Mouse (Mus musculus): ENCODE measurements at regions not wholly inside any gene's neighbourhood (a gene's known extent, or its start where the extent isn't known, plus 50 kb on each side); places are given as distances from the start of the nearest gene placed in this dataset.

- no peak for TF ChIP-seq POLR2A (IDR thresholded peaks at IDR 0.05; ENCODE audit: low read depth, low read length)
- TF ChIP-seq USF2 (conservative IDR thresholded peaks at IDR 0.05; ENCODE audit: low read depth, low read length): no peak
- no peak for TF ChIP-seq MAX (IDR thresholded peaks at IDR 0.05; ENCODE audit: low read length)
Observed at GRCm38 (mm10) chr10:51235586-51236575, 244.5 kb upstream of the Gm49339 start.
